Mouse (Mus musculus): ENCODE measurements at regions not wholly inside any gene's neighbourhood (a gene's known extent, or its start where the extent isn't known, plus 50 kb on each side); places are given as distances from the start of the nearest gene placed in this dataset.
A peak's percentile ranks its signal among the peaks of the same experiment; 100 is the strongest.

GRCm38 (mm10) chr2:167763891-167764410, 74.3 kb upstream of the Tmem189 start:
- ATAC-seq (replicated peaks; ENCODE audit: low read depth, poor library complexity, severe bottlenecking), result no peak

DNA sequence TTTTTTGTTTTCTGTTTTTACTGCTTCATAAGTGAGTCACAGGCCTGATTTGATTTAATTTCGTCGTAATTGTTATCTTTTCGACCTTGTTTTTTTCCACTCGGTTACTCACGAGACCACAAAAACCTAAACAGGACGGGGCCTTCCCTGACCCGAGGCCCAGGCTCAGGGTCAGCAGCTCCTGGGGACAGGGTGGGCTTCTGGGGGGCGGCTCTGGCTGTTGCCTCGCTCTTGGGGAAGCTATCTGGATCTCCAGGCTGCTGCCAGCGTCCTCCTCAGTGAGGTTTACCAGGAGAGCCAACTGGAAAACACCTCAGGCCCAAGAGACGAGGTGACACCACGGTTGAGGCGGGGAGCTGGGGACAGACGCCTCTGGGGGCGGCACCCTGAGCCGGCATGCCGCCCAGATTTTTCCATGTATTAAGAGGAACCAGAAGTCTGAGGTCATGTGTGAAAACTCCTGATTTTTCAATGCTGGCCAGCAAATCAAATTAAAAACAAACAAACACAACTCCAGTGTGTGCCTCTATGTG, 71.8 kb upstream of the Tmem189 start:
- ATAC-seq (replicated peaks; ENCODE audit: low read depth, poor library complexity, severe bottlenecking), result no peak

GRCm38 (mm10) chr2:167760681-167761403, 71.2 kb upstream of the Tmem189 start:
- ATAC-seq (replicated peaks; ENCODE audit: low read depth, poor library complexity, severe bottlenecking), result no peak

DNA sequence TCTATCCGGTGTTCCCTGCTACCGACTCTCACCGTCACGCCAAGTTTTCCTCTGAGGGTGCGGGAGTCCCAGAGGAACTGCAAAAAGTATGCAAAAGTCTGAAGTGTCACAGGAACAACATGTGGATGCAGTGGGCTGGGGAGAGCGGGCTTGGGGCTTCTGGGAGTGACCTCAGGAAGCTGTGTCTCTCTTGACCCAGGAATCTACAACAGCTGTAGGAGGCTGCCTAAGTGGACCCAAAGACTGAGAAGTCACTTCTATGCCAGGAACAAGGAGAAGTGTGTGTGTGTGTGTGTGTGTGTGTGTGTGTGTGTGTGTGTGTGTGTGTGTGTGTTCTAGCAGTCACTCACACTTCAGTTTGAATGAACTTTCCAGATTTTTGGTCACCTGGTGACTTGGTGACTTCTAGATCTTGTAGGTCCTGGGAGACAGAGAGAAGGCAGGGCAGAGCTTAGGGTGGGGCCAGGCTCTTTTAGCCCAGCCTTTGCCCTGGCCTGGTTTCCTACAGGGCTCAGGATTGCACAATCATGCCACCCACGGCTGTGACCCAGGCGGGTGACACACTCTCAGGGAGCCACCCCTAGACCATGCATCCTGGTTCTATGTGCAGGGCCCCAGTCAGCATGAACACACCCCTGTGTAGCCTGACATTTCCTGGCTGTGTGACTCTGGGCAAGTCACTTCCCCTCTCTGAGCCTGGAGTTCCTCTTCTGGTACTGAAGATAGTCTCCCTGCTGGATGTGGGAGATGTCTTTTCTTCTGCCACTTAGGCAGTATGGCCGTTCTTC, 70.2 kb upstream of the Tmem189 start:
- ATAC-seq (replicated peaks; ENCODE audit: low read depth, poor library complexity, severe bottlenecking), result peak; percentile 87

DNA sequence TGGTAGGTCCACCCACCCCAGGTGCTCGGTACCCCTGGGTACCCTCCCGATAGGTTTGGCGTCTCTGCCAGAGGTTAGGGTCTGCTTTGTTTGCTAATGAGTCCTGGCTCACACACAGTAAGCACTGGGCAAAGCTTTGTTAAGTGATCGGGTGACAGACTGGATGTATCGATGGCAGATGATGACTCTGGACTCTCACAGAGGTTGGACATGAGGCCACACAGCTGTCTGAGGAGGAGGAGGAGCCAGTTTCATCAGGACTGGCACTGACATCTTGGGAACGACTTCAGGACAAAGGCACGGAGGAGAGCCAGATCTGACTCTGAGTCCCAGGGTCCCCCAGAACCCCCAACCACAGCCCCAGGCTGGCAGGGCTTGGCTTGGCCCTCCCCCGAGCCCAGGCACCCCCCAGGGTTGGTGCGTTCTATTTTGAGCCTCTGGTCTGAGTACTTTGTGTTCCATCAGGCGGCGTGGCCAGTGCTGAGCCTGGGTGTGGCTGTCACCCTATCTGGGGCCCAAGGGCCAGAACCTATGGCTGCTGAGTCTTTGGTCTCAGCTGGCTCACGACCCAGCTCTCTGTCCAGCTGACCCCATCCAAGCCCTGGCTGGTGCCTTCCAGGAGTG, 67.6 kb upstream of the Tmem189 start:
- no peak for ATAC-seq (replicated peaks; ENCODE audit: low read depth, poor library complexity, severe bottlenecking)

DNA sequence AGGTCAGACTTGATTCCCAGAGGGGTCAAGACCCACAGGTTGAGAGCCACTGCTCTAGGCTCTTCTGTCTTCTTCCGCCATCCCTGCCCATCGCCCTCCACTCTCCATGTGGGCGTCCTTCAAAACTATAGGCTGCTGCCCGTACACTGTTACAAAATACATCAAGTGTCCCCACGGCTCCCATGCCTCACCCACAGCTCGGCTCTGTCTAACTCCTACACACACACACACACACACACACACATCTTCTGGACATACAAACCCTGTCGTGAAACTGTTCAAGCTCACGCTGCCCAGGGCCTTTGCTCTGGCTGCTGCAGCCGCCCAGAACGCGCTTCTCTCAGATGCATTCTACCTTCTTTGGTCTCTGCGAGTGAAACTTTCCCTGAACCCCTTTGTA, 67.1 kb upstream of the Tmem189 start:
- no peak for ATAC-seq (replicated peaks; ENCODE audit: low read depth, poor library complexity, severe bottlenecking)

DNA sequence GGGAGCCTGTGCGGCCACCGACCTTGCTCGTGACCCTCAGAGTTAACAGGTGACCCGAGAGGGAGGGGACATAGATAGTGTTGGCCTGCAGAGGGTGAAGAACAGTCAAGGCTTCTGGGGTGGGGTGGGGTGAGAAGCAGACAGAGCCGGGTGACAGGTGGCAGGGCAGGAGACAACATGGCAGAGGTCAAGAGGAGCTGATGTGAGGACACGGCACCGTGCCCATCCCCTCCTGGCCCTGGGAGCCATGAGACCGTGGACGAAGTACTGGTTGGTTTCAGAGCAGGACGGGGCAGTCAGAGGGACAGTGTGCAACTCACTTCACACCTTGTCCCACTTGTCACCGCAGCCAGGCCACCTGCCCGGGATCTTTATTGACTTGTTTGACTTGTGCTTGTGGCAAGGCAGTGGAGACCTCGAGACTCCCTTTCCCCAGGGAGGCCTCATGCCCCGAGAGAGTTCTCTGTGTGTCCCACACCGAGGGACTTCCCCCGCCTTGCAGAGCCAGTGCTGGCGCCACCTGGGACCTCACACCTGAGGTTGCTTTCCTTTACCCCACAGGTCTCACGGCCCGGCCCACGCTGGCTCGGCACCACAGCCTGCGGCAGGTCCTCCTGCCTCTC, 65.4 kb upstream of the Tmem189 start:
- no peak for ATAC-seq (replicated peaks; ENCODE audit: low read depth, poor library complexity, severe bottlenecking)

DNA sequence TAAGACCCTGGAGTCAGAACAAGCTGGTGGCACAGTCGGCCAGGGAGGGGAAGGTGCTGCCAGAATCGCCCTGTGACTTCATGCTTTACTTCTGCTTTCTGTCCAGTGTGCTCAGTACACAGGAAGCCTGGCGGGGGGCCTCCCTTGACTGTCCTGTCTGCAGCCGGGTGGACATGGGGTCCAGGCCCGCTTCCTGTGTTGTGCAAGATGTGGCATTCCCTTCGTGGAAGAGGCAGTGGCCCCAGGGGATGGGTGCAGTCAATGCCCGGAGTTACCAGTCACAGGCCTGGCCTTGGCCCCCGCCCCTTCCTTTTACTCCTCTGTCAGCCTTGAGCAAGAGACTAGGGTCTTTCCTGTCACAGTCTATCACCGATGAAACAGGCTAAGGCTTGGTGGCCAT, 64.3 kb upstream of the Tmem189 start:
- ATAC-seq (replicated peaks; ENCODE audit: low read depth, poor library complexity, severe bottlenecking), result peak; percentile 91

- ATAC-seq (replicated peaks; ENCODE audit: low read depth, poor library complexity, severe bottlenecking), result no peak
These were observed 63.4 kb upstream of the Tmem189 start for GRCm38 (mm10) chr2:167752805-167753556.

GRCm38 (mm10) chr2:167751585-167751984, 62.0 kb upstream of the Tmem189 start:
- ATAC-seq (replicated peaks; ENCODE audit: low read depth, poor library complexity, severe bottlenecking), result no peak

DNA sequence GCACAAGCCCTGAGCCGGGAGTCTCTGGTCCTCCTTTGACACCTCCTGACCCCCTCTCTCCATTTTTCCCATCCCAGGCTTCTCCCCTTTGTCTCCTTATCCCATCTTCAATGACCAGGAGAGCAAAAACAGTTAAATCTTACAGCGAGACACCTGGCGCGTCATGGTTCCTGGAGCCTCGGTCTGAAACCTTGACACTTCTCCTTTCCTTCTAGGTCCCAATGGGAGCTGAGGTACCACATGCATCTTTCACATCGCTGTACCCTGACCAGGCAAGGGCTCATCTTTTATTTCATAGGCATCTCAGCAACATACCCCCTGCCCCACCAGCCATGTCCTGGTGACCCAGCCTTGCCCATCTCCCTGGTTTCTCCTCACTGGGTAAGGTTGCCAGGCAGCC, 58.7 kb upstream of the Tmem189 start:
- no peak for ATAC-seq (replicated peaks; ENCODE audit: low read depth, poor library complexity, severe bottlenecking)

GRCm38 (mm10) chr2:167747164-167747843, 57.7 kb upstream of the Tmem189 start:
- ATAC-seq (replicated peaks; ENCODE audit: low read depth, poor library complexity, severe bottlenecking), result peak; percentile 57

DNA sequence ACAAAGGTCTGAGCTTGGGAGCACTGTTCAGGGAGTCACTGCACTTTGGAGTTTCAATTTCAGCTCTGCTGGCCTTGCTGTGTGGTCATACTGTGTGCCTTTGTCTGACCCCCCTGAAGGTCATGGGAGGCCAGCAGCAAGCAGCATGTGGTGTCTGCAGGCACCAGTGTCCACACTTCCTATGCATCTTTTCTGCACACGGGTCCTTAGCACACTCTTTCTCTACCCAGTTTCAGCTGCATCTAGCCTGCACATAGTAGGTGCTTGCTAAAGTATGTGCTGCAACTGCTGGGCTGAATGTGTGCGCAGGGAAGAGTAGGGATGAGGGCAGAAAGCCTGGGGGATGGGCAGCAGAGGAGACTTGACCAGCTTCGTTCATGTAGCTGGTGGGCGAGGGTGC, 56.7 kb upstream of the Tmem189 start:
- ATAC-seq (replicated peaks; ENCODE audit: low read depth, poor library complexity, severe bottlenecking), result no peak

DNA sequence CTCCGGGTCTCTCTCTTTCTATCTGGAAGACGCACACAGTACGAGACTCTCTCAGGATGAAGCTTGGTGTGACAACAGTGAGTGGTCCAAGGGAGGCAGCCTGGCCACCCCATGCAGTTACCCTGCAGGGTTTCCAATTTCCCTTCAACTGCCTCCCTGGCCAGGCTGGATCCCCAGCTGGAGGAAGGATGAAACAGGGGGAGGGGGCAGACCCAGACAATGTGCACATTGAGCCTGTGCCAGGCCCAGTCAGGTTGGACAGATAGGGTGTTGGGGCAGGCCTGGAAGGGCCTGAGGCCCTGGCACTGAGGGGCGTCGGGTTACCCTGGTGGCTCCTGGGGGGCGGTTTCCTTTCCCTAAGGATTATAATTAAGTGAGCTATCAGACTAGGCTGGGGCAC, 55.8 kb upstream of the Tmem189 start:
- ATAC-seq (replicated peaks; ENCODE audit: low read depth, poor library complexity, severe bottlenecking), result no peak

GRCm38 (mm10) chr2:167744080-167744479, 54.5 kb upstream of the Tmem189 start:
- no peak for ATAC-seq (replicated peaks; ENCODE audit: low read depth, poor library complexity, severe bottlenecking)

GRCm38 (mm10) chr2:167742479-167742878, 52.9 kb upstream of the Tmem189 start:
- ATAC-seq (replicated peaks; ENCODE audit: low read depth, poor library complexity, severe bottlenecking), result no peak

- peak; percentile 70 for ATAC-seq (replicated peaks; ENCODE audit: low read depth, poor library complexity, severe bottlenecking)
These were observed 51.0 kb upstream of the Tmem189 start for GRCm38 (mm10) chr2:167740516-167741189.
